Mouse (Mus musculus): ENCODE data around the gene Cox11. TPM values are rescaled to one million over a fixed set of nuclear protein-coding genes. Genes with fewer than 3 reads are reported as not detected.

Gene Cox11
- polyA plus RNA-seq, 1 experiment from 2014 or later: 37.9 TPM

GRCm38 (mm10) chr11:90694206-90694605 lies 56.2 kb downstream of the Cox11 start:
- WGBS: 24% methylated on average over 4 of the region's 4 CpGs
- no peak overlapping the region for H3K27ac ChIP-seq (ENCODE audit: low read length)
- no peak overlapping the region for H3K4me2 ChIP-seq (replicated peaks; ENCODE audit: low read depth, low read length)
- H3K4me3 ChIP-seq (ENCODE audit: low read length): no peak overlapping the region
- H3K4me1 ChIP-seq (ENCODE audit: insufficient read depth, low read length): peaks cover 3% of the 10 kb centered on the region; the same call in 1 of the 2 replicates
- no peaks in the 10 kb centered on the region for H3K27me3 ChIP-seq (ENCODE audit: insufficient read depth, low read length)
- no peak for ATAC-seq (ENCODE audit: low FRiP score, low TSS enrichment)
- no peaks in the 10 kb centered on the region for H3K36me3 ChIP-seq (ENCODE audit: insufficient read depth, low read length)
- no peak overlapping the region for H3K9ac ChIP-seq (replicated peaks; ENCODE audit: low read length)
- no peaks in the 10 kb centered on the region for H3K9me3 ChIP-seq (ENCODE audit: low read length)

Other genes starting within 250 kb of the Cox11 start
- 2.3 and 2.8 TPM in 2 replicates for gene Hlf, start 247.3 kb upstream of the Cox11 start, polyA plus RNA-seq (2015; fragmentation: Nextera tagmentation; extraction: Ambion mirVana)
- gene Stxbp4, start 89 bp upstream of the Cox11 start, polyA plus RNA-seq (2015; fragmentation: Nextera tagmentation; extraction: Ambion mirVana): 23.3 and 29.4 TPM in 2 replicates
- gene Tom1l1, start 50.2 kb downstream of the Cox11 start, polyA plus RNA-seq (2015; fragmentation: Nextera tagmentation; extraction: Ambion mirVana): 33.9 and 36.1 TPM in 2 replicates

All from kidney, embryonic 16.5 days (tissue).